Mouse (Mus musculus): ENCODE measurements at regions not wholly inside any gene's neighbourhood (a gene's known extent, or its start where the extent isn't known, plus 50 kb on each side); places are given as distances from the start of the nearest gene placed in this dataset.

GRCm38 (mm10) chr5:106392213-106392612, 65.8 kb downstream of the Barhl2 start:
- TF ChIP-seq POLR2A (IDR thresholded peaks at IDR 0.05; ENCODE audit: low read depth, low read length) (no peak), CTCF (IDR thresholded peaks at IDR 0.05; ENCODE audit: extremely low read depth, insufficient read depth, insufficient read length, insufficient replicate concordance) (no peak)
- Histone ChIP-seq H3K4me3 (ENCODE audit: extremely low read depth, insufficient read depth, insufficient read length) (no peak overlapping the region), H3K27ac (ENCODE audit: insufficient read depth, low read length) (no peak overlapping the region), H3K36me3 (ENCODE audit: control insufficient read depth, insufficient read depth, low read length) (no peaks in the 10 kb centered on the region), H3K27me3 (ENCODE audit: control insufficient read depth, insufficient read depth, low read length) (no peaks in the 10 kb centered on the region), H3K4me1 (ENCODE audit: control insufficient read depth, insufficient read depth, insufficient read length) (no peaks in the 10 kb centered on the region)
- 82% methylated on average over 11 of the region's 11 CpGs for WGBS
- no peak for DNase-seq (ENCODE audit: low read depth in 1 of 2, low spot score in 2 of 2)

- no peaks in the 10 kb centered on the region for H3K36me3 ChIP-seq (ENCODE audit: control insufficient read depth, insufficient read depth, low read length)
- no peaks in the 10 kb centered on the region for H3K27me3 ChIP-seq (ENCODE audit: control insufficient read depth, insufficient read depth, low read length)
- no peak overlapping the region for H3K27ac ChIP-seq (ENCODE audit: insufficient read depth, low read length)
- no peaks in the 10 kb centered on the region for H3K4me1 ChIP-seq (ENCODE audit: control insufficient read depth, insufficient read depth, insufficient read length)
- H3K4me3 ChIP-seq (ENCODE audit: extremely low read depth, insufficient read depth, insufficient read length), result no peak overlapping the region
- 93% methylated on average over 7 of the region's 7 CpGs for WGBS
- no peak for DNase-seq (ENCODE audit: low read depth in 1 of 2, low spot score in 2 of 2)
- TF ChIP-seq POLR2A (IDR thresholded peaks at IDR 0.05; ENCODE audit: low read depth, low read length) (no peak), CTCF (IDR thresholded peaks at IDR 0.05; ENCODE audit: extremely low read depth, insufficient read depth, insufficient read length, insufficient replicate concordance) (no peak)
Measured at GRCm38 (mm10) chr5:106386621-106387020, 71.3 kb downstream of the Barhl2 start.

- no peaks in the 10 kb centered on the region for H3K4me1 ChIP-seq (ENCODE audit: control insufficient read depth, insufficient read depth, insufficient read length)
- no peak overlapping the region for H3K4me3 ChIP-seq (ENCODE audit: extremely low read depth, insufficient read depth, insufficient read length)
- 86% methylated on average over 8 of the region's 8 CpGs for WGBS
- H3K27ac ChIP-seq (ENCODE audit: insufficient read depth, low read length), result no peak overlapping the region
- TF ChIP-seq CTCF (IDR thresholded peaks at IDR 0.05; ENCODE audit: extremely low read depth, insufficient read depth, insufficient read length, insufficient replicate concordance) (no peak), POLR2A (IDR thresholded peaks at IDR 0.05; ENCODE audit: low read depth, low read length) (no peak)
- no peaks in the 10 kb centered on the region for H3K27me3 ChIP-seq (ENCODE audit: control insufficient read depth, insufficient read depth, low read length)
- no peaks in the 10 kb centered on the region for H3K36me3 ChIP-seq (ENCODE audit: control insufficient read depth, insufficient read depth, low read length)
- DNase-seq (ENCODE audit: low read depth in 1 of 2, low spot score in 2 of 2), result no peak
Measured at GRCm38 (mm10) chr5:106385838-106386237, 72.1 kb downstream of the Barhl2 start.

- TF ChIP-seq CTCF (IDR thresholded peaks at IDR 0.05; ENCODE audit: extremely low read depth, insufficient read depth, insufficient read length, insufficient replicate concordance) (no peak), POLR2A (IDR thresholded peaks at IDR 0.05; ENCODE audit: low read depth, low read length) (no peak)
- H3K36me3 ChIP-seq (ENCODE audit: control insufficient read depth, insufficient read depth, low read length), result no peaks in the 10 kb centered on the region
- no peaks in the 10 kb centered on the region for H3K27me3 ChIP-seq (ENCODE audit: control insufficient read depth, insufficient read depth, low read length)
- no peak for DNase-seq (ENCODE audit: low read depth in 1 of 2, low spot score in 2 of 2)
- 90% methylated on average over 6 of the region's 6 CpGs for WGBS
- no peak overlapping the region for H3K4me3 ChIP-seq (ENCODE audit: extremely low read depth, insufficient read depth, insufficient read length)
- no peak overlapping the region for H3K27ac ChIP-seq (ENCODE audit: insufficient read depth, low read length)
- H3K4me1 ChIP-seq (ENCODE audit: control insufficient read depth, insufficient read depth, insufficient read length), result no peaks in the 10 kb centered on the region
Measured at GRCm38 (mm10) chr5:106385219-106385618, 72.7 kb downstream of the Barhl2 start.

GRCm38 (mm10) chr5:106384138-106384770, 73.7 kb downstream of the Barhl2 start:
- H3K4me1 ChIP-seq (ENCODE audit: control insufficient read depth, insufficient read depth, insufficient read length), result no peaks in the 10 kb centered on the region
- no peak for DNase-seq (ENCODE audit: low read depth in 1 of 2, low spot score in 2 of 2)
- WGBS, result 62% methylated on average over 6 of the region's 6 CpGs

GRCm38 (mm10) chr5:106381919-106382318, 76.0 kb downstream of the Barhl2 start:
- DNase-seq (ENCODE audit: low read depth in 1 of 2, low spot score in 2 of 2), result no peak
- no peaks in the 10 kb centered on the region for H3K27me3 ChIP-seq (ENCODE audit: control insufficient read depth, insufficient read depth, low read length)
- H3K4me3 ChIP-seq (ENCODE audit: extremely low read depth, insufficient read depth, insufficient read length), result no peak overlapping the region
- no peaks in the 10 kb centered on the region for H3K4me1 ChIP-seq (ENCODE audit: control insufficient read depth, insufficient read depth, insufficient read length)
- no peaks in the 10 kb centered on the region for H3K36me3 ChIP-seq (ENCODE audit: control insufficient read depth, insufficient read depth, low read length)
- no peak overlapping the region for H3K27ac ChIP-seq (ENCODE audit: insufficient read depth, low read length)
- TF ChIP-seq POLR2A (IDR thresholded peaks at IDR 0.05; ENCODE audit: low read depth, low read length) (no peak), CTCF (IDR thresholded peaks at IDR 0.05; ENCODE audit: extremely low read depth, insufficient read depth, insufficient read length, insufficient replicate concordance) (no peak)
- WGBS, result 87% methylated on average over 3 of the region's 3 CpGs

More at GRCm38 (mm10) chr5:106384138-106384770, 73.7 kb downstream of the Barhl2 start:
- no peak for TF ChIP-seq CTCF (IDR thresholded peaks at IDR 0.05; ENCODE audit: extremely low read depth, insufficient read depth, insufficient read length, insufficient replicate concordance)
- no peak for TF ChIP-seq POLR2A (IDR thresholded peaks at IDR 0.05; ENCODE audit: low read depth, low read length)
- H3K27ac ChIP-seq (ENCODE audit: insufficient read depth, low read length), result no peak overlapping the region
- H3K27me3 ChIP-seq (ENCODE audit: control insufficient read depth, insufficient read depth, low read length), result no peaks in the 10 kb centered on the region
- H3K36me3 ChIP-seq (ENCODE audit: control insufficient read depth, insufficient read depth, low read length), result no peaks in the 10 kb centered on the region
- no peak overlapping the region for H3K4me3 ChIP-seq (ENCODE audit: extremely low read depth, insufficient read depth, insufficient read length)

GRCm38 (mm10) chr5:106380631-106381285, 77.2 kb downstream of the Barhl2 start:
- 35% methylated on average over 9 of the region's 9 CpGs for WGBS
- no peaks in the 10 kb centered on the region for H3K4me1 ChIP-seq (ENCODE audit: control insufficient read depth, insufficient read depth, insufficient read length)
- H3K4me3 ChIP-seq (ENCODE audit: extremely low read depth, insufficient read depth, insufficient read length), result no peak overlapping the region
- no peaks in the 10 kb centered on the region for H3K27me3 ChIP-seq (ENCODE audit: control insufficient read depth, insufficient read depth, low read length)
- no peak for DNase-seq (ENCODE audit: low read depth in 1 of 2, low spot score in 2 of 2)
- H3K27ac ChIP-seq (ENCODE audit: insufficient read depth, low read length), result no peak overlapping the region
- no peak for TF ChIP-seq POLR2A (IDR thresholded peaks at IDR 0.05; ENCODE audit: low read depth, low read length)
- no peak for TF ChIP-seq CTCF (IDR thresholded peaks at IDR 0.05; ENCODE audit: extremely low read depth, insufficient read depth, insufficient read length, insufficient replicate concordance)
- H3K36me3 ChIP-seq (ENCODE audit: control insufficient read depth, insufficient read depth, low read length), result no peaks in the 10 kb centered on the region

Measured in spleen, adult 2 months (tissue).